ENCODE assay signal across 34 mouse cellular contexts in the genomic region with DNA sequence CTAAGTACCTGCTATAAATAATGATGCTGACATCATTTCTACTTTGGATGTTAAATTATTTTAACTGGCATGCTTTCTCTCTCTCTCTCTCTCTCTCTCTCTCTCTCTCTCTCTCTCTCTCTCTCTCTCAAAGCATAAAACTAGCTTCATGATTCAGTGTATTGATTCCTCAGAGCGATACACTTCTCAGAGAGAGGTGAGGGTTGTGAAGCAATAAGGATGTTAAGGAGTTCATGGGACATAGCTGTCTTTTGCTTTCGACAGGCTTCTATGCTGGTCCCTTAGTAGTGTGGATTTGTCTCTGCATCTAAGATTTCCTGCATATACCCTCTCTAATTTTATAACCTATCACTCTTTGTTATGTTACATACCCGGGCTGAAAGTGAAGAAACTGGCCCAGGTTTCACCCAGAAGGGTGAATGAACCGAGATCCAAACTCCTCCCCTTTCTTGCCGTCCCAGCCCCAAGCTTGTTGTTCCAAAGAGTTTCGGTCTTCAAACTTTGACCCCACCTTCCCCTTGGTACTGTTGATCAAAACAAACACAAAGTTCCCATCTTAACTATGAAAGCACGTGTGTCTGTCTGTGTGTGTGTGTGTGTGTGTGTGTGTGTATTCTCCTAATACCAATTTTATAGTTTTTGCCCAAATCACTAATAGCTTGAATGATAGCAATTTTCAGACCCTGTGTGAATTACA. TPM values are rescaled to one million over a fixed set of nuclear protein-coding genes. Genes with fewer than 3 reads are reported as not detected.
A peak's percentile ranks its signal among the peaks of the same experiment; 100 is the strongest.
DNase-seq lines count a peak whose midpoint lies in the region; ATAC-seq and TF ChIP-seq lines count a peak whose summit lies in the region.
"Had no signal": no experiment of that assay in that cellular context is flagged by ENCODE, and none has a peak within 500 bp of the region (broad histone marks: within the 10 kb centered on the region; RNA-seq: fewer than 3 reads in every experiment).

No protein-coding gene starts in this region.

- H3K27me3 ChIP-seq in kidney, embryonic 15.5 days = no peaks in the 10 kb centered on the region
- no peaks in the 10 kb centered on the region for H3K27me3 ChIP-seq in intestine, embryonic 16.5 days (replicated peaks; ENCODE audit: control insufficient read depth, insufficient read depth, low read length)
- H3K27me3 ChIP-seq in small intestine, adult 2 months (ENCODE audit: control insufficient read depth, insufficient read depth, low read length) = no peaks in the 10 kb centered on the region
- no peaks in the 10 kb centered on the region for H3K27me3 ChIP-seq in midbrain, embryonic 13.5 days
- H3K27me3 ChIP-seq: CH12.LX; heart, embryonic 15.5 days; limb, embryonic 13.5 days; midbrain, embryonic 12.5 days; Patski had no signal

- TF ChIP-seq POLR2A in small intestine, adult 2 months (IDR thresholded peaks at IDR 0.05; ENCODE audit: low read depth, low read length) = no peak

- ATAC-seq in kidney, embryonic 15.5 days (replicated peaks; ENCODE audit: low FRiP score) = no peak
- ATAC-seq in intestine, embryonic 16.5 days = 0 out of 2 replicates have a peak, but pooled peaks have one; percentile 21
- no peak for ATAC-seq in midbrain, embryonic 13.5 days
- ATAC-seq: forebrain, embryonic 14.5 days; inflammation-experienced regulatory T-cells, adult 6 months; Patski had no signal

- intact Hi-C loops in left cerebral cortex, postnatal 4 days (cut with DNase I) = no loop called here

- no peak for TF ChIP-seq CTCF in small intestine, adult 2 months (IDR thresholded peaks at IDR 0.05; ENCODE audit: extremely low read depth, insufficient read length, insufficient replicate concordance, low read depth, low read length)

- no peak overlapping the region for H3K9ac ChIP-seq in kidney, embryonic 15.5 days
- H3K9ac ChIP-seq in intestine, embryonic 16.5 days (ENCODE audit: low read depth, low read length) = no peak overlapping the region
- H3K9ac ChIP-seq in midbrain, embryonic 13.5 days (replicated peaks) = no peak overlapping the region
- H3K9ac ChIP-seq: heart, embryonic 15.5 days; hindbrain, embryonic 14.5 days; limb, embryonic 13.5 days; midbrain, embryonic 12.5 days had no signal

- DNase-seq in kidney, adult 18-20 months = peak; percentile 27
- peak; percentile 87 for DNase-seq in kidney, adult 9 months
- DNase-seq in left cerebral cortex, postnatal 4 days = no peak
- DNase-seq: B cell, adult 2 months; cerebellum, adult 9-10 months; gastrocnemius, postnatal 14 days; heart, adult 18-20 months; heart, postnatal 36 days; lung, adult 2 months; lung, postnatal 14 days had no signal

- H3K4me2 ChIP-seq in kidney, embryonic 15.5 days = no peak overlapping the region
- no peak overlapping the region for H3K4me2 ChIP-seq in intestine, embryonic 16.5 days (ENCODE audit: low read depth, low read length)
- H3K4me2 ChIP-seq in midbrain, embryonic 13.5 days (replicated peaks) = no peak overlapping the region
- H3K4me2 ChIP-seq: heart, embryonic 15.5 days; hindbrain, embryonic 14.5 days; limb, embryonic 13.5 days; midbrain, embryonic 12.5 days had no signal

- H3K9me3 ChIP-seq in kidney, embryonic 15.5 days (replicated peaks) = no peaks in the 10 kb centered on the region
- no peaks in the 10 kb centered on the region for H3K9me3 ChIP-seq in intestine, embryonic 16.5 days (ENCODE audit: control insufficient read depth, low read length)
- no peaks in the 10 kb centered on the region for H3K9me3 ChIP-seq in midbrain, embryonic 13.5 days
- H3K9me3 ChIP-seq: heart, embryonic 15.5 days; limb, embryonic 13.5 days; midbrain, embryonic 12.5 days had no signal

- H3K4me1 ChIP-seq in kidney, embryonic 15.5 days = no peaks in the 10 kb centered on the region
- H3K4me1 ChIP-seq in intestine, embryonic 16.5 days (ENCODE audit: control insufficient read depth, insufficient read depth, low read length) = 0 out of 2 replicates have a peak, but pooled peaks cover 3% of the 10 kb centered on the region
- peaks cover 9% of the 10 kb centered on the region; the same call in 1 of the 2 replicates for H3K4me1 ChIP-seq in small intestine, adult 2 months (ENCODE audit: control insufficient read depth, insufficient read depth, insufficient read length, low read length)
- no peaks in the 10 kb centered on the region for H3K4me1 ChIP-seq in midbrain, embryonic 13.5 days (replicated peaks)
- H3K4me1 ChIP-seq: heart, embryonic 15.5 days; limb, embryonic 13.5 days; midbrain, embryonic 12.5 days had no signal

- H3K36me3 ChIP-seq in kidney, embryonic 15.5 days = no peaks in the 10 kb centered on the region
- H3K36me3 ChIP-seq in intestine, embryonic 16.5 days (ENCODE audit: control insufficient read depth, insufficient read depth, low read length) = no peaks in the 10 kb centered on the region
- no peaks in the 10 kb centered on the region for H3K36me3 ChIP-seq in small intestine, adult 2 months (ENCODE audit: control insufficient read depth, insufficient read depth, low read length)
- H3K36me3 ChIP-seq in midbrain, embryonic 13.5 days = no peaks in the 10 kb centered on the region
- H3K36me3 ChIP-seq: G1E; heart, embryonic 15.5 days; limb, embryonic 13.5 days; midbrain, embryonic 12.5 days had no signal

- no peak overlapping the region for H3K4me3 ChIP-seq in kidney, embryonic 15.5 days (replicated peaks)
- H3K4me3 ChIP-seq in intestine, embryonic 16.5 days (ENCODE audit: low read length) = no peak overlapping the region
- H3K4me3 ChIP-seq in small intestine, adult 2 months (ENCODE audit: low read depth, low read length) = no peak overlapping the region
- H3K4me3 ChIP-seq in midbrain, embryonic 13.5 days (replicated peaks) = no peak overlapping the region
- H3K4me3 ChIP-seq: heart, embryonic 15.5 days; layer of hippocampus, adult 2 months; limb, embryonic 13.5 days; midbrain, embryonic 12.5 days had no signal

- H3K27ac ChIP-seq in kidney, embryonic 15.5 days = no peak overlapping the region
- H3K27ac ChIP-seq in intestine, embryonic 16.5 days (ENCODE audit: low read length) = no peak overlapping the region
- peak overlapping the region; percentile 45; the same call in 1 of the 2 replicates for H3K27ac ChIP-seq in small intestine, adult 2 months (ENCODE audit: insufficient read depth, low read depth, low read length)
- no peak overlapping the region for H3K27ac ChIP-seq in midbrain, embryonic 13.5 days
- H3K27ac ChIP-seq: heart, embryonic 15.5 days; hindbrain, embryonic 14.5 days; layer of hippocampus, adult 2 months; limb, embryonic 13.5 days; midbrain, embryonic 12.5 days; stomach, postnatal 0 days had no signal

- WGBS in kidney, embryonic 15.5 days = 47% methylated on average over 7 of the region's 7 CpGs
- 59% methylated on average over 7 of the region's 7 CpGs for WGBS in intestine, embryonic 16.5 days
- 22% methylated on average over 7 of the region's 7 CpGs for WGBS in small intestine, adult 2 months
- 74% methylated on average over 7 of the region's 7 CpGs for WGBS in midbrain, embryonic 13.5 days

RNA-seq across cellular contexts. Expression of a gene that starts 32.6 kb away (rescaled TPM):
- not detected in 2 replicates for polyA plus RNA-seq in kidney, embryonic 15.5 days (2015; fragmentation: Nextera tagmentation; extraction: Ambion mirVana)
- polyA plus RNA-seq in intestine, embryonic 16.5 days (2015; fragmentation: Nextera tagmentation; extraction: Ambion mirVana) = not detected in 2 replicates
- polyA plus RNA-seq in small intestine, adult 2 months (2012; rRNA removed) = not detected in 2 replicates
- not detected in 2 replicates for polyA plus RNA-seq in midbrain, embryonic 13.5 days (2015; fragmentation: Nextera tagmentation; extraction: Ambion mirVana)
- not detected for total RNA-seq in left cerebral cortex, postnatal 4 days (2021)
- total RNA-seq: adrenal gland, adult 18-20 months; adrenal gland, postnatal 36 days; CH12.LX; G1E; gastrocnemius, postnatal 14 days; heart, adult 18-20 months; heart, postnatal 36 days; layer of hippocampus, adult 2 months; layer of hippocampus, postnatal 25 days; left cerebral cortex, postnatal 10 days; megakaryocyte progenitor cell, adult 5-6 weeks; monocyte, adult 5-6 weeks; neutrophil, adult 5-6 weeks had no signal
- polyA plus RNA-seq: embryonic facial prominence, embryonic 14.5 days; forebrain, embryonic 14.5 days; G1E; heart, embryonic 15.5 days; hindbrain, embryonic 14.5 days; inflammation-experienced regulatory T-cells, adult 6 months; limb, embryonic 13.5 days; lung, adult 2 months; midbrain, embryonic 12.5 days; Patski; stomach, postnatal 0 days; thymus, postnatal 0 days had no signal

RNA-seq across cellular contexts. Expression of a gene that starts 51.7 kb away (rescaled TPM):
- polyA plus RNA-seq in kidney, embryonic 15.5 days (2015; fragmentation: Nextera tagmentation; extraction: Ambion mirVana) = 0.19 and 0.23 TPM in 2 replicates
- 0.07 and 0.31 TPM in 2 replicates for polyA plus RNA-seq in intestine, embryonic 16.5 days (2015; fragmentation: Nextera tagmentation; extraction: Ambion mirVana)
- polyA plus RNA-seq in small intestine, adult 2 months (2012; rRNA removed) = 0.04 TPM in 1 of 2 replicates, not detected in the other
- polyA plus RNA-seq in midbrain, embryonic 13.5 days (2015; fragmentation: Nextera tagmentation; extraction: Ambion mirVana) = not detected in 2 replicates
- total RNA-seq in left cerebral cortex, postnatal 4 days (2021) = not detected
- total RNA-seq: G1E; gastrocnemius, postnatal 14 days; heart, adult 18-20 months; heart, postnatal 36 days; layer of hippocampus, adult 2 months; layer of hippocampus, postnatal 25 days; megakaryocyte progenitor cell, adult 5-6 weeks; monocyte, adult 5-6 weeks; neutrophil, adult 5-6 weeks had no signal
- polyA plus RNA-seq: embryonic facial prominence, embryonic 14.5 days; forebrain, embryonic 14.5 days; G1E; heart, embryonic 15.5 days; hindbrain, embryonic 14.5 days; inflammation-experienced regulatory T-cells, adult 6 months; limb, embryonic 13.5 days; lung, adult 2 months; midbrain, embryonic 12.5 days; Patski; stomach, postnatal 0 days; thymus, postnatal 0 days had no signal

RNA-seq across cellular contexts. Expression of a gene that starts 58.4 kb away (rescaled TPM):
- 0.23 and 0.57 TPM in 2 replicates for polyA plus RNA-seq in kidney, embryonic 15.5 days (2015; fragmentation: Nextera tagmentation; extraction: Ambion mirVana)
- polyA plus RNA-seq in intestine, embryonic 16.5 days (2015; fragmentation: Nextera tagmentation; extraction: Ambion mirVana) = 0.69 and 1.1 TPM in 2 replicates
- polyA plus RNA-seq in small intestine, adult 2 months (2012; rRNA removed) = not detected in 2 replicates
- not detected in 2 replicates for polyA plus RNA-seq in midbrain, embryonic 13.5 days (2015; fragmentation: Nextera tagmentation; extraction: Ambion mirVana)
- under 1 TPM; 0.38 to 0.44 TPM for total RNA-seq in left cerebral cortex, postnatal 4 days (2021)
- total RNA-seq: adrenal gland, adult 18-20 months; gastrocnemius, postnatal 14 days; heart, adult 18-20 months; heart, postnatal 36 days; megakaryocyte progenitor cell, adult 5-6 weeks; monocyte, adult 5-6 weeks; neutrophil, adult 5-6 weeks had no signal
- polyA plus RNA-seq: embryonic facial prominence, embryonic 14.5 days; forebrain, embryonic 14.5 days; G1E; inflammation-experienced regulatory T-cells, adult 6 months; limb, embryonic 13.5 days; lung, adult 2 months; midbrain, embryonic 12.5 days; Patski had no signal
